19 mouse cellular contexts compared by ENCODE assay signal in the genomic region with DNA sequence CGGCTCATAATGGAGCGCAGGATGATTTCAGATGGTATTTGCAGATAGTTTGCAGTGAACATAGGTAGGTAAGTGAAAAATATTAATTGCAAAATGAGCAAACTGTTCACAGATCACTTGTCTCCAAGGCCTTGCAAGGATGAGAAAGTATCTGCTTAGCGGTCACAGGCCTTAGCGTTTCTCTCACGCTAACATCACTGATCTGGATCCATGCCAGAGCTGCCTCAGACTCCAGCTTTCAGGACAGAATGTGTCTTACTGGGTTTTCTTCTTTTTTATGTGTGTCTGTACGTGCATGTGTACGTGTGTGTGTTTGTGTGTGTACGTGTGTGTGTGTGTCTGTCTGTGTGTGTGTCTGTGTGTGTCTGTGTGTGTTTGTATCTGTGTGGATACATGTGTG. TPM values are rescaled to one million over a fixed set of nuclear protein-coding genes. Genes with fewer than 3 reads are reported as not detected.
DNase-seq lines count a peak whose midpoint lies in the region; ATAC-seq and TF ChIP-seq lines count a peak whose summit lies in the region.
"Had no signal": no experiment of that assay in that cellular context is flagged by ENCODE, and none has a peak within 500 bp of the region (broad histone marks: within the 10 kb centered on the region; RNA-seq: fewer than 3 reads in every experiment).

No protein-coding gene starts in this region.

- no peak overlapping the region for H3K4me2 ChIP-seq in forebrain, embryonic 14.5 days (ENCODE audit: low read length)
- no peak overlapping the region for H3K4me2 ChIP-seq in forebrain, embryonic 12.5 days
- no peak overlapping the region for H3K4me2 ChIP-seq in hindbrain, postnatal 0 days (ENCODE audit: low read depth, low read length)
- H3K4me2 ChIP-seq in hindbrain, embryonic 12.5 days (replicated peaks) = no peak overlapping the region
- H3K4me2 ChIP-seq: forebrain, embryonic 13.5 days; heart, embryonic 15.5 days; limb, embryonic 13.5 days; liver, embryonic 13.5 days; neural tube, embryonic 12.5 days had no signal

- H3K4me3 ChIP-seq in forebrain, embryonic 14.5 days (ENCODE audit: low read depth, low read length) = no peak overlapping the region
- no peak overlapping the region for H3K4me3 ChIP-seq in forebrain, embryonic 12.5 days (replicated peaks)
- H3K4me3 ChIP-seq in hindbrain, postnatal 0 days (ENCODE audit: low read length) = no peak overlapping the region
- no peak overlapping the region for H3K4me3 ChIP-seq in hindbrain, embryonic 12.5 days
- H3K4me3 ChIP-seq: forebrain, embryonic 13.5 days; heart, adult 2 months; heart, embryonic 15.5 days; hindbrain, embryonic 10.5 days; limb, embryonic 13.5 days; liver, embryonic 13.5 days; neural tube, embryonic 12.5 days had no signal

- H3K9ac ChIP-seq in forebrain, embryonic 14.5 days (ENCODE audit: low read length) = no peak overlapping the region
- no peak overlapping the region for H3K9ac ChIP-seq in forebrain, embryonic 12.5 days
- no peak overlapping the region for H3K9ac ChIP-seq in hindbrain, postnatal 0 days (replicated peaks; ENCODE audit: low read length)
- H3K9ac ChIP-seq in hindbrain, embryonic 12.5 days = no peak overlapping the region
- H3K9ac ChIP-seq: forebrain, embryonic 13.5 days; heart, embryonic 15.5 days; limb, embryonic 13.5 days; liver, embryonic 13.5 days; neural tube, embryonic 12.5 days had no signal

- no peak for ATAC-seq in forebrain, embryonic 14.5 days
- no peak for ATAC-seq in forebrain, embryonic 12.5 days (ENCODE audit: low FRiP score)
- no peak for ATAC-seq in hindbrain, postnatal 0 days
- ATAC-seq in hindbrain, embryonic 12.5 days (ENCODE audit: low FRiP score) = no peak
- ATAC-seq: forebrain, embryonic 13.5 days had no signal

- H3K4me1 ChIP-seq in forebrain, embryonic 14.5 days (ENCODE audit: control insufficient read depth, insufficient read depth, low read length) = peaks cover 2% of the 10 kb centered on the region; the same call in 1 of the 2 replicates
- peaks cover 6% of the 10 kb centered on the region; the same call in 1 of the 2 replicates for H3K4me1 ChIP-seq in forebrain, embryonic 12.5 days
- H3K4me1 ChIP-seq in hindbrain, postnatal 0 days (ENCODE audit: insufficient read depth, low read length) = no peaks in the 10 kb centered on the region
- H3K4me1 ChIP-seq in hindbrain, embryonic 12.5 days = peaks cover 1% of the 10 kb centered on the region

- TF ChIP-seq CTCF in hindbrain, postnatal 0 days (IDR thresholded peaks at IDR 0.05; ENCODE audit: low read depth) = no peak
- no peak for TF ChIP-seq CTCF in brain, embryonic 14.5 days (IDR thresholded peaks at IDR 0.05; ENCODE audit: borderline replicate concordance, extremely low read depth, insufficient read depth, insufficient read length)

- peak; percentile 31 for DNase-seq in forebrain, embryonic 14.5 days (ENCODE audit: low spot score)
- DNase-seq in hindbrain, postnatal 0 days (ENCODE audit: low spot score) = peak; percentile 42
- peak; percentile 43 for DNase-seq in lung, postnatal 10 days
- no peak for DNase-seq in lung, postnatal 25 days (ENCODE audit: low spot score)
- peak; percentile 59 for DNase-seq in brain, embryonic 14.5 days (ENCODE audit: low read depth)
- no peak for DNase-seq in frontal cortex, postnatal 36 days (ENCODE audit: low spot score in 2 of 2)
- DNase-seq: B cell, adult 2 months; cerebellum, postnatal 36 days; kidney, adult 18-20 months; liver, embryonic 13.5 days; thymus, postnatal 25 days had no signal

- no peaks in the 10 kb centered on the region for H3K9me3 ChIP-seq in forebrain, embryonic 14.5 days (replicated peaks; ENCODE audit: control insufficient read depth, low read length)
- H3K9me3 ChIP-seq in forebrain, embryonic 12.5 days = no peaks in the 10 kb centered on the region
- no peaks in the 10 kb centered on the region for H3K9me3 ChIP-seq in hindbrain, postnatal 0 days (ENCODE audit: low read length)
- no peaks in the 10 kb centered on the region for H3K9me3 ChIP-seq in hindbrain, embryonic 12.5 days (replicated peaks)
- H3K9me3 ChIP-seq: forebrain, embryonic 13.5 days; heart, embryonic 15.5 days; hindbrain, embryonic 10.5 days; limb, embryonic 13.5 days; liver, embryonic 13.5 days; neural tube, embryonic 12.5 days had no signal

- H3K27me3 ChIP-seq in forebrain, embryonic 14.5 days (replicated peaks; ENCODE audit: control insufficient read depth, insufficient read depth, low read length) = no peaks in the 10 kb centered on the region
- peaks cover 8% of the 10 kb centered on the region; the same call in 1 of the 2 replicates for H3K27me3 ChIP-seq in forebrain, embryonic 12.5 days
- H3K27me3 ChIP-seq in hindbrain, postnatal 0 days (ENCODE audit: insufficient read depth, low read length) = 0 out of 2 replicates have a peak, but pooled peaks cover 4% of the 10 kb centered on the region
- H3K27me3 ChIP-seq in hindbrain, embryonic 12.5 days = peaks cover 10% of the 10 kb centered on the region
- H3K27me3 ChIP-seq: forebrain, embryonic 13.5 days; heart, embryonic 15.5 days; neural tube, embryonic 12.5 days had no signal

- no peak for TF ChIP-seq POLR2A in brain, embryonic 14.5 days (IDR thresholded peaks at IDR 0.05; ENCODE audit: borderline replicate concordance, extremely low read depth, insufficient read depth, insufficient read length, poor library complexity, severe bottlenecking)

- WGBS in forebrain, embryonic 14.5 days = 76% methylated on average over 8 of the region's 8 CpGs
- WGBS in forebrain, embryonic 12.5 days = 89% methylated on average over 8 of the region's 8 CpGs
- WGBS in hindbrain, postnatal 0 days = 71% methylated on average over 8 of the region's 8 CpGs
- 93% methylated on average over 8 of the region's 8 CpGs for WGBS in hindbrain, embryonic 12.5 days

- no peaks in the 10 kb centered on the region for H3K36me3 ChIP-seq in forebrain, embryonic 14.5 days (ENCODE audit: control insufficient read depth, insufficient read depth, low read length)
- H3K36me3 ChIP-seq in forebrain, embryonic 12.5 days (replicated peaks) = no peaks in the 10 kb centered on the region
- no peaks in the 10 kb centered on the region for H3K36me3 ChIP-seq in hindbrain, postnatal 0 days (ENCODE audit: insufficient read depth, low read length)
- H3K36me3 ChIP-seq in hindbrain, embryonic 12.5 days = no peaks in the 10 kb centered on the region
- H3K36me3 ChIP-seq: heart, embryonic 15.5 days; hindbrain, embryonic 10.5 days; limb, embryonic 13.5 days; liver, embryonic 13.5 days; neural tube, embryonic 12.5 days had no signal

- no peak overlapping the region for H3K27ac ChIP-seq in forebrain, embryonic 14.5 days (ENCODE audit: low read depth, low read length)
- H3K27ac ChIP-seq in forebrain, embryonic 12.5 days = no peak overlapping the region
- no peak overlapping the region for H3K27ac ChIP-seq in hindbrain, postnatal 0 days
- no peak overlapping the region for H3K27ac ChIP-seq in hindbrain, embryonic 12.5 days
- H3K27ac ChIP-seq: forebrain, embryonic 13.5 days; heart, adult 2 months; heart, embryonic 15.5 days; hindbrain, embryonic 10.5 days; limb, embryonic 13.5 days; liver, embryonic 13.5 days; neural tube, embryonic 12.5 days had no signal

RNA-seq across cellular contexts. Expression of gene Kdm8, which starts 46.4 kb away (rescaled TPM):
- 5.2 TPM in 2 replicates for polyA plus RNA-seq in forebrain, embryonic 14.5 days (2014; fragmentation: Nextera tagmentation; extraction: Ambion mirVana)
- polyA plus RNA-seq in forebrain, embryonic 12.5 days (2016; fragmentation: Nextera tagmentation; extraction: Ambion mirVana) = 8.4 and 10.9 TPM in 2 replicates
- 7.2 and 7.5 TPM in 2 replicates for total RNA-seq in hindbrain, postnatal 0 days (2014; rRNA removed)
- 4.1 and 5.0 TPM in 2 replicates for polyA plus RNA-seq in hindbrain, postnatal 0 days (2015; fragmentation: Nextera tagmentation; extraction: Ambion mirVana)
- 9.3 and 10.7 TPM in 2 replicates for polyA plus RNA-seq in hindbrain, embryonic 12.5 days (2016; fragmentation: Nextera tagmentation; extraction: Ambion mirVana)
- 6.3 and 8.1 TPM in 2 replicates for polyA plus RNA-seq in brain, embryonic 14.5 days (2012; rRNA removed)

Comparison
In these comparisons a context has a peak if more than half of its experiments do, and no peak if none do; other contexts are left out.
1. DNase-seq: peak in forebrain, embryonic 14.5 days (single experiment), hindbrain, postnatal 0 days (single experiment), lung, postnatal 10 days (single experiment) and brain, embryonic 14.5 days (single experiment); none in lung, postnatal 25 days (single experiment) and frontal cortex, postnatal 36 days (0 of 2).